Mouse (Mus musculus) layer of hippocampus, adult 9-11 months (tissue): Measurements from ENCODE around the gene Pla2g3.
A peak's percentile ranks its signal among the peaks of the same experiment; 100 is the strongest.

Experiments used
- DNase-seq: peaks from one replicate; pipeline ENCODE4 v3.0.0; 2022

The Pla2g3 gene

DNA sequence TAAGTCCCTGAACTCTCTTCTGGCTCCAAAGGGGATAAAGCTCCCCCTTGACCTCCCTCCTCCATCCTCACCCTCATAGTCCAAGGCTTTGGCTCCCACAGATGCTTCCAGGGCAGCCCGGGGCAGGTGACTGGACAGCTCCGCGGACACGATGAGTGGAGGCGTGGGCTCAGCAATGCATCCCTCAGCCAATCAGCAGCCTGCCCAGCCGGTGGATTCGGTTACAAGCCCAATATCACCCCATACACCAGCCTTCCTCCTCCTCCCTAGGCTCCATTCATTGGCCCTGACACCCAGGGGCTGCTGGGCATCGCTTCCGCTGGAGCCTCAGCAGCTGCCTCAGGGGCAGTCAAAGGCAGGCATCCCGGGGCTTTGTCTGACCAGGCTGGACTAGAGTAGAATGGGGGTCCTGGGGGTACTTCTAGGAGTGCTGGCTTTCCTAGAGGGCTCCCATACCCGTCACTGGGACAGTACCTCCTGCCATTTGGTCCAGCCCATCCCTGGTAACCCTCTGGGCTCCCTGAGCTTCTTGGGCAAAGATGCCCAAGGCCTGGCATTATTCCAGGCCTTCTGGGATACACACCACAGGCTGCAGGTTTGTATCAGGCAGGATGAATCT, at the start of gene Pla2g3:
Pla2g3 (plus strand) TSS at position 333 of the 619 bp plus-strand sequence.
- no peak for DNase-seq

DNA sequence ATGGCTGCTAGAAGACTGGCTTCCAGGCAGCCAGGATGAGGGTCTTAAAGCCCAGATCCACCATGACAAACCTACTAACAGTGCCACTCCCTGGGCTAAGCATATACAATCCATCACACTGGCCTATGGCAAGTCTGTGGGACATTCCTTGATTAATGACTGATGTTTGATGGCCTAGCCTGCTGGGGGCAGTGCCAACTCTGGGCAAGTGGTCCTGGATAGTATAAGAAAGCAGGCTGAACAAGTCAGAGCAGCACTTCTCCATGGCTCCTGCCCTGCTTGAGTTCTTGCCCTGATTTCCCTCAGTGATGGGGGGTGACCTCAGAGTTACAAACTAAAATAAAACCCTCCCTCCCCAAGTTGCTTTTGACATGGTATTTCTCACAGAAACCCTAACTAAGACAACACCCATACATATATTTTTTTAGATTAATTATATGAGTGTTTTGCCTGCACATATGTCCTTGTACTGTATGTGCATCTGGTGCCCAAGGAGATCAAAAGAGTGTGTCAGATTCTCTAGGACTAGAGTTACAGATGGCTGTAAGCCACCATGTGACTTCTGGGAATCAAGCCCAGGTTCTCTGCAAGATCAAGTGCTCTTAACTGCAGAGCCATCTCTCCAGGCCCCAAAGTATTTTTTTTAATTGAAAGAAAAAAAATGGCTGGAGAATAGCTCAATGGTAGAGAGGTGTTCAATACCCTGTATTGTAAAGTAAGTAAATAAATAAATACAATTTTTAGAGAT, 46.2 kb upstream of the Pla2g3 start:
- DNase-seq = peak; percentile 44

DNA sequence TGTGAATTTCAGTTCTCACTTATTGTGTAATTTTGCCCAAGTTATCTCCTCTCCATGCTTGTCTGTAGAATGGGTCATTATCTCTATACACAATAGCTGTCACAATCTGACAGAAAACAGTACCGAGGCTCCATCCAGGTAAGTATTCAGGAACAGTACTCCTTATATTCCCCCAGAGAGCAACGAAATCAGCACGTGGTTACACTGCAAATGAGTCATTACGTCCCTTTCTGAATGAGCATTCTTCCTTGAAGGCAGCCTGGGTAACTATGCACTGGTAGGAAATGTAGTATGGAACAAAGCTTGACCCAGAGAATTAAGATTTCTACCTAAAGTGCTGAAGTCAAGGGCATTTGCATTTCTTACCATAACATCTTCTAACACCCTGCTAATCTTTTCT, 45.4 kb upstream of the Pla2g3 start:
- no peak for DNase-seq

DNA sequence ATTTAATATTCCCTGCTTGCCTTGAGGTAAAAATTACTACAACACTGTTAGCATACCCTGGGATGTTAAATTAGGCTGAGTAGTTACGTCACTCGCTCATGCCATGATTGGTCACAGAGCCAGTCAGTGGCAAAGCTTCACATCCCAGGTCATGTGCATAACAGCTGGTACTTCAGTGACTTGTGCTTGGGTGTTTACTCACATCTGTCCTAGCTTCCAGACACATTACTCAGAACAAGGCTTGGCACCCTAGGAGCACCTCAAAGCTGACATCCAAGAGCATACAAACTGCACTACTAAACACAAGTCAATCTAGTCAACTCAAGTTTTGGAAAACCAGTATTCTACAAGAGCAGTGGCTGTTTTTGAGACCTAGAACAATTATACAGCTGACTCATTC, 45.0 kb upstream of the Pla2g3 start:
- DNase-seq = no peak

DNA sequence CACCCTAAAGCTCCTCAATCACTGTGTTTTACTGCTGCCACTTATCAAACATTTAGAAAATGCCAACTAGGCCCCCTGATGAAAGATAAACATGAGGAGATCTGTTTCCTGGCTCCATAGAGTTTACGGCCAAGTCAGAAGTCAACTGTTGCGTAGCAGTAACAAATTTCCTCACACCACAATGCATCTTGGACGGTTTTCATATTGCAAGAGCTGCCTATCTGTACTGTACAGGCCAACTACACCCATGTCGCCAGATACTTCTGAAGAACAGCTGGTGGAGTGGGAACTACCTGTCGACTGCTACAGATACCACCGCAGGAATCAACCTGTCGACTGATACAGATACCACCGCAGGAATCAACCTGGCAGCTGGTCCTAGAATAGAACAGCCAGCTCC, 43.2 kb upstream of the Pla2g3 start:
- DNase-seq = no peak

DNA sequence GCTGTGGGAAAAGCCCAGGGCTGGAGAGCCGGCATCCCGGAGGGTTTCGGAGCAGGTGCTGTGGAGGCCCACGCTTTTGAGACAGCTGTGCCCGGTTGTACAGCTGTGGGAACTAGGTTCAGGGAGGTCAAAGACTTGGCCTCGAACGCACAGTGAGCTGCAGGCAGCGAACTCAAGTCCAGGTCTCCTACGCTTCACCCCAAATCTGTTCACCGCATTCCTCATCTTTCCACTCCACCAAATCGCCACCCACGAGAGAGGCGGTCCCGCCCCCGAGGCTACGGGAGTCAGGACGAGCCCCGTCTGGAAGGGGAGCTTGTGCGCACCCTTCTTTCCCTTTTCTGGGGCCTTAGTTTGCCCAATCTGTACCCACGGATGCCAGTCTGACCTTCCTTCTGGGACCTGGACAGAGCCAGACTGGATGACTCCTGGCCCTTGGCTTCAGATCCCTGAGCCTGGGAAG, 36.4 kb upstream of the Pla2g3 start:
- peak; percentile 27 for DNase-seq

DNA sequence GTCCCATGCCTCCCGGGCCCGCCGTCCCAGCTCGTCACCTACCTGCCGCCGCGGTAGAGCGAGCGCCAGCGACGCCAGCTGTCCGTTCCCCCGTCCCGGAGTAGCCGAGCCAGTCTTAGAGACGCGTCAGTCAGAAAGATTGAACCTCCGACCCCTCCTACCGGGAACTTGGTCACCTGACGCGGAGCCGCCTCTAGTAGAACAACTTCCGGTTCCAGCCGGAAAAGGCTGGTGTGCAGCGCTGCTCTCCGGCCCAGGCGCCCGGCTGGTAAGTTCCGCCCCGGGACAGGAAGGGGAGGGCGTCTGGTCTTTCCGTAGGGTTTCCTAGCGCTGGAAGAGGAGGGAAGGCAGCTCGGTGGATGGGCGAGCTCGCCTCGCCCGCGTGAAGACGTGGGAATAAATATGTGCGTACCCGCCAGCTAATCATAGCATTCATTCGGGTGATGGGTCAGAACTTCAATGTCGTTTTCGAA, 35.9 kb upstream of the Pla2g3 start, which contains the start of gene Rnf185:
Rnf185 (minus strand) TSS at position 197 of the 473 bp plus-strand sequence.
- DNase-seq = peak; percentile 95

DNA sequence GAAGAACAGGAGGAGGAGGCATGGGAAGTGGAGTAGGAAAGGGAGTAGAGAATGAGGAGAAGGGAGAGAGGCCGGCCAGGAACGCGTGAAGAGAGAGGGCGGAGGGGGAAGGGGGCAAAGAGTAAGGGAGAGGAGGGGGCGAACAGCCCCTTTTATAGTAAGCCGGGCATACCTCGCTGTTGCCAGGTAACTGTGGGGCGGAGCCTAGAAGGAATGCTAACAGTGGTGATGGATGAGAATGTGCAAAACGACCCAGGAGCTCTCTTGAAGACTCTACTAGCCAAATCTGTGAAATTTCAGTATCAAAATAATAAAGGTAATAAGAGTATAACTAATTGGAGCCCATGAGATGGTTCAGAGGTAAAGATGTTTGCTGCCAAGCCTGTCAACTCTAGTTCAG, 35.3 kb upstream of the Pla2g3 start:
- DNase-seq = peak; percentile 32

DNA sequence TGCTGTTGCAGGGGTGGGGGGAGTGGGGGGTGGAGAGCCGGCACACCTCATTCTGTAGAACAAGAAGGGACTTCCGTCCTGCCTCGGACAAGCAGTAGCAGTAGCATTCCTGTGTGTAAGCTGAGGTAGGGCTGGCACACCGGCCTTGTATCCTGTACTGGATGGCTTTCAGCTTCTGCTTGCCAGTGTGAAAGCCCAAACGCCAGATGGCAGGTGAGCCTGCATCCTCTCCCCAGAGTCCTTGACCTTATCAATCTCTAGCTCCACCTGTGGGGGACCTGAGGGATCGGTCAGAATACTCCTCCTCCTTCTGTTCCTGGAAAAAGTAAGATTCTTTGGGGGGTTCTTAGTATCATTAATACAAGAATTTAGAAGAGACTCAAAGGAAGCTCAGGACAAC, 34.6 kb upstream of the Pla2g3 start:
- DNase-seq = no peak

DNA sequence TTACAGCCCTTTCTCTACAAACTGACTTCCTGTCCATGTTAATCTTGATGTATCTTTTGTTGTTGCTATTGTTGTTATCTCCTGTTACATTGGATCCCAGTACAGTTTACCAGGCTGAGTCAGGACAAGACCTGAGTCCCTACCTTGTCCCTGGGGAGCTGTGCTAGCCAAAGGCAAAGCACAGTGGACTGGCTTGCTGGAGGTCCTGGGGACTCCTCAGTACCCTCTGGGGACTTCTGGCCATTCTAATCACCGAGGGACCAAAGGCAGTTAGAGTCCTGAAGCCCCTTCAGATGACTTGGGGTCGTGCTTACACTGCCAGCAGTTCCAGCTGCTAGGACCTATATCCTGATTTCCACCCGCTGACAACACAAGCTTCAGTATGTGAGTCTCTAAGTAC, 33.6 kb upstream of the Pla2g3 start:
- DNase-seq = no peak

DNA sequence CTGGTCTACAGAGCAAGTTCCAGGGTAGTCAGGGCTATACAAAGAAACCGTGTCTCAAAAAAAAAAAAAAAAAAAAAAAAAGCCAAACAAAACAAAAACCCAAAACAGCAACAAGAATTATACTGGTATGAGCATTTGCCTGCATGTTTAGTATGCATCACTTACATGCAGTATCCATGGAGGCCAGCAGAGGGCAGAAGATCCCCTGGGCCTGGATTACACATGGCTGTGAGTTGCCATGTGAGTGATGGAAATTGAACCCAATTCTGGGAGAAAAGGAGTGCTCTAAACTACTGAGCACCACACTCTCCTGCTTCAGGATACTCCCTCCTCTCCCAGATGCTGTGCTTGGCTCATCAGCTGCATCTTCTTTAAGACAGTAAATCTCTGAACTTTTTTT, 31.7 kb upstream of the Pla2g3 start:
- peak; percentile 42 for DNase-seq

DNA sequence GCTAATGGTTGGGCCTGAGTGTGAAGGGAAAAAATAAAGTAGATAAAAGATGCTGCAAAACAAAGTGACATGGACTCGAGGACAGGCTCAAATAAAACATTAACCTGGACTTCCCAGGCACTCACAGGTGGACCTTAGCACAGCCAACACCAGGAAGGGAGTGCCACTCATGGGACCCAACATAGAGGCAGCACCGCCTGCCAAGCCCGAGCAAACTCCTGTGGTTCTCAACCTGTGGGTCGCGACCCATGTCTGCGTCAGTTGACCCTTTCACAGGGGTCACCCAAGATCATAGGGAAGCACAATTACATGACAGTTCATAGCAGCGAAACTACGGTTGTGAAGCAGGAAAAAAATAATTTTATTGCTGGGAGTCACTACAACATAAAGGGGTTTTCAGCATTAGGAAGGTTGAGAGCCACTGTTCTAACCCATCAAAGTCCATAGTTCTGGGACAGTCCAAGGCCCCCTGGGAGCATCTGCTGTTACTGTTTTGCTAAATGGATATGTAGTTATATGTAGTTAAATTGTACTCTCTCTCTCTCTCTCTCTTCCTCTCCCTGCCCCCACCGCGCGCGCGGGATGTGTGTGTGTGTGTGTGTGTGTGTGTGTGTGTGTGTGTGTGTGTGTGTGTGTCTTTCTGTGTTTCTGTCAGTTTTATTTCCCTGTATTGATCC, 29.5 kb upstream of the Pla2g3 start:
- DNase-seq = no peak

DNA sequence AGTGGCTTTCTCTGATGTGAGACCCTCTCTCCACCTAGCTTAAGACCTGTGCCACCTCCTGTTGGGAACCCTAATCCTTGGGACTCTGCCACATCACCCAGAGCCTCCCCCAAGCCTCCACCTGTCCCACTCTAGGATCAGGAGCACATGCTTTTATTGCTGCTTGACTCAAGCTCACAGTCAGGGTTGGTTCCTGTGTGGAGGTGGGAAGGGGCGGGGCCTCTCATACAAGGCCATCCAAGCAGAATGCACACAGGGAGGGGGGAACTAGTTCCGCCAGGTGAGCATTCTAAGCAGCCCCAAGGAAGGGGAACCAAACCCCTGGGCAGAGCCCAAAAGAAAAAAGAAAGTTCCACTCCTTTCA, 29.0 kb upstream of the Pla2g3 start:
- no peak for DNase-seq

DNA sequence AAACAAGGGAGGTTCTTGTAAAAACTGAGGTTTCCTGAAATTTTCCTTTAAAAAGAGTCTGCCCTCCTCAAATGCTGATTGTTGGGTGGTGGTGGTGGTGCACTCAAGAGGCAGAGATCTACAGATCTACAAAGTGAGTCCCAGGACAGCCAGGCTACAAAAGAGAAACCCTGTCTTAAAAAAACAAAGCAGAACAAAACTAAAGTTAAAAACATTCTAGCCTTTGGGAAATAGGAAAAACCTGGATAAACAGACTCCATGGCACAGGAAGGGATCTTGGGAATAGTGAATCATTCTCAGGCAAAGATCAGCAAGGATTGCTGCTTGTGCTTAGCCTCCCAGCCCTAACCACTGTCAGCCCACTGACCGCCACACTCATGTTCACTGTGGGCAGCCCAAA, 25.2 kb upstream of the Pla2g3 start:
- no peak for DNase-seq

DNA sequence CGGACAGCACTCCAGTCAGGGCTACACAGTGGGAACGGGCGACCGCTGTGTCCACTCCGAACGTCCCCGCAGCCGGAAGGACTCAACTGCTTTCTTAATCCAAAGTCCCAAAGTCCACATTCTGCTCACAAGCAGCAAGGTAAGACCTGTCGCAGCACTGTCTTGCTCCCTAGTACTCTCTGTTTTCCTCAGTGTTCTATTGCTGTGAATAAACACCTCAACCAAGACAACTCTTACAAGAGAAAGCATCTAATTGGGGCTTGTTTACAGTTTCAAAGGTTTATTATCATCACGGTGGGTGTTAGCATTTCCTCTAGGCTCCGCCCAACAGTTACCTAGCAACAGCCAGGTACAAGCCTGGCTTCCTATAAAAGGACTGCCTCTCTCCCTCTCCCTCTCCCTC, 16.6 kb upstream of the Pla2g3 start:
- DNase-seq = no peak

DNA sequence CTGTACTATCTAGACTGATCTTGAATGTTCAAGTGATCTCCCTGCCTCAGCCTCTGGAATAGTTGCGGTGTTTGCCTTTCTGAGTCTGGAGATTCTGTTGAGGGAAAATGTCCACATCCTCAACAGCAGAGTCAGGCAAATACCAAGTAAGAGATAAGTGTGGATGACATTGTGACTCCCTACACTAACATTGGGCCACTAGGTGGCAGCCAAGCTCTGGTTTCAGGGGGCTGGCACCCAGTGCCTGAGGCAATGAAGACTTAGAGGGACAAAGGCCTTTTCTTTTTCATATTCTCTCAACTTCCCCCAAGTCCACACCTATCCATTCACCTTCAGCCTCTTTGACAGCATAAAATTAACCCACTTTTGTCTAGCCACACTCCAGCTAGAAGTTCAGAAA, 15.6 kb upstream of the Pla2g3 start:
- peak; percentile 82 for DNase-seq

DNA sequence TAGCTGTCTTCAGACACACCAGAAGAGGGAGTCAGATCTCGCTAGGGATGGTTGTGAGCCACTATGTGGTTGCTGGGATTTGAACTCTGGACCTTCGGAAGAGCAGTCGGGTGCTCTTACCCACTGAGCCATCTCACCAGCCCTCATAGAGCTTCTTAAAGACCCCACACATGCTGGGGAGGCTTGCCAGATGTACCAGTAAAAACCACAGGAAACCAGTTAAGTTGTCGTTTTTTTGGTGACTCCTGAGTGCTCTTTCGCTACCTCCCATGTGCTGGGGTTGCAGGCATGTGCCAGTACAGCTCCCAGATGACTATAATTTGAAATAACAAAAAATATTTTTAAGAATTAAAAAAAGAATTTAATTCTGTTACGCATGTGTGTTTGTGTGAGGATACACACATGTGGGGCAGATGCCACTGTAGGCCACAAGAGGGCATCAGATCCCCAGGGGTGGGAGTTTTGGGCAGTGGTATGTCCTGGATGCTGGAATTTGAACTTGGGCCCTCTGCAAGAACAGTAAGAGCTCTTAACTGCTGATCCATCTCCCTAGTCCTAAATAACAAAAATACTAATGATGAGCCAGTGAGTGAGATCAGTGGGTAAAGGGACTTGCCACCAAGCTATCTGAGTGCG, 13.5 kb upstream of the Pla2g3 start:
- DNase-seq = no peak

DNA sequence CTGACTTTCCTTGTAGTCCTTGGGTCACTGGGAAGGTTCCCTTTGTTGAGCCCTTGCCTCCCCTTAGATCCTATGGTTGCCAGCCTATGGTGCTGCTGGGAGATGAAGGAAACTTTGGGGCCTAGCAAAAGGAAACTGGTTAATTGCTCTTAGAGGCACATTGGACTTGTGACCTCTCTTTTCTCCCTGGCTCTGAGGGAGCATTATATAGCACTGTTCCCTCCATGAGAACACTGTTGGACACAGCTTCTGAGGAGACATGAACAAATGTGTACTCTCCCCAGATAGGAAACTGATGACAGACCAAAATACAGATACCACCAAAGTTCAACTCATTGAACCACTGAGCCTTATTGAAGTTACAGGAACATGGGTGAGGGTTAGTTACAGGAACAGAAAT, 12.6 kb upstream of the Pla2g3 start:
- DNase-seq = no peak

DNA sequence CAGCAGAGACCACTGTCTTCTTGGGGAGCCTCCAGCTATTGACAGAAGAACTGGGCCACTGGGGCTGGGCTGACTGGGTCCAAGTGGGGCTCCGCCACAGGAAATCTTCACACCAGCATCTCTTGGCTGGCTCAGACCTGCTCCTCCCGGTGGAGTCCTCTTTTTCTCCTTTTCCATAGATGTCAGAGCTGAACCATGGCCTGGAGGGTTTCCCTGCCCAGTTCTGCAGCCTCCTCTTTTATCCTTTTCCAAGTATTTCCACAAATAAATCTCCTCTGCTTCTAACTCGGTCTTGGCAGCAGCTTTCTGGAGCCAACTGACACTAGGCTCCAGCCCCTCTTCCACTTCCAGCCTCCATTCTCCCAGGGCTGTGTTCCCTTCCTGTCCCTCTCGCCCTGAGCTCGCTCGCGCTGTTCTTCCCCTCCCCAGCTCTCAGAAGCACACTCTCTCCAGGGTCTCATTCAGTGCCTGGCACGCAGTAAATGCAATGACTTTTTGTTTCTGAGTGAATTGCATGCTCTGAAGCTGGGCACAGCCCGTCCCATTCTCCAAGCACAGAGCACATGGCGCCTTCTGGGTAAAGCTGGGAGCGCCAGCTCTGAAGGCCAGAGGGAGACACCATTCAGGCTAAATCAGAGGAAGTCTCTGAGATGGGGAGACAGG, 4.0 kb upstream of the Pla2g3 start:
- peak; percentile 82 for DNase-seq

DNA sequence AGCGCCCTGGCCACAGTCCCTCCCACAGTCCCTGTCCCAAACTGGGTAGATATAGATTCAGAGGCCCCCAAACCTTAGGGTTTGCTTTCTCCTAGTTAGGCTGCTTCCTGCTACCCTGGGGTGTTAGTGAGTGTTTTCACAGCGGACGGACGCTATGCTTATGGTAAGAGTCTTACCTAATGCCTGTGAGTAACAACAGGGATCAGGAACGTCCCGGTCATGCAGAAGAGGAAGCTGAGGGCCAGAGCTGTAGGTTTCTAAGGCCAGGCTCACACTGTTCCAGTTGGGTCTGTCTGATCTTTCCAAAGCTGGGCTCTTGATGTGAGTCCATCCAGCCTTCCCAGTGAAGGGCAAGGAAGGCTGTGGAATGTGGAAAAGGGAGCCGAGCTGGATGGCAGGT, 1.7 kb upstream of the Pla2g3 start:
- no peak for DNase-seq

DNA sequence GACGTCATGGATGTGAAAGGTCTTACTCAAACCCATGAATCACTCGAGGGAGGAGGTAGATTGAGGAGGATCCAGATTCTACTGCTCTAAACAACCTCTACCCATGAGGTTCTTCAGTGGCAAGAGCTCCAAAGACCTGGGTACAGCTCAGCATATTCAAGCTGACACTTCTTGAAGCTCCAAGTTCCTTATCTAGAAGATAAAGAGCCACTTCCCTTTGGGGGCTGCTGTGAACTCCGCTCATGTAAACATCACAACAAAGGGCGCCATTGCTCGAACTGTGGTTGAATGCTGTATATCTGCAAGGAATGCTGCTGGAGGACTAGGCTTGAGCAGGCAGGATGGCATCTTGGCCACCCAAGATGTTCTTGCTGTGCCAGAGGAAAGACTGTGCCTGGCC, 952 bp downstream of the Pla2g3 start:
- DNase-seq = no peak

DNA sequence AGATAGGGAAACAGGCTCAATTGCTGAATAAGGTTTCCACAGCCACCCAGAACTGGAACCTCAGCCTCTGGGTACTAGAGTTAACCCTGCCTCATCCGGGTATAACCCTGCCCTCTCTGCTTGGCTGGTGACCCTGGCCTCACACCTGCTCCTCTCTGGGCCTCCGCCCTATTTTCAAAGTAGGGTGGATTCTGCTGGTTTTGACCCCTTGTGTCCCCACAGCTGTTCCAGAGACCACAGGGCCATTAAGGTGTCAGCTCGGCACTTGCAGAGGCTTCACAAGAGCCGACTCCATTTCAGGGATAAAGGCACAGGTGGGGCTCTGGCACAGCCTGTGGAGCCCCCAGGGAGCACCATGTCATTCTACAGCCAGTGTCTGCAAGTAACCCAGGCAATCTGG, 4.7 kb downstream of the Pla2g3 start:
- no peak for DNase-seq

DNA sequence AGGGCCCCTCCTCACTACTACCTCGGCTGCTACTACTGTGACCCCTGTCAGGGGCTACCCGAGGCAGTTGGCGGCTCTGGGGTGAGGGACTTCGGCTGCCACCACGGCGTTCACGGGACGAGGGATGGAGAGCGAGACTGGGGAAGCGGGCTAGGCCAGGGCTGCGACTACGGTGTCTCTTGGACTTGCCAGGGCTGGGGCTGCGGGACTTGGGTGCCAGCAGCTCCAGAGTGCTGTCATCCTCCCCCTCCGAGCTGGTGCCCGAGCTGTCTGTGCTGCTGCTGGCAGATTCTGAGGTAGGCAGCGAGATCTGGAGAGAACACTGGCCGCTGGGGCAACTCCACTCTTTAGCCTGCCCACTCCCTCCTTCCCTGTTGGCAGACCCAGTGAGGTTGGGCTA, 6.8 kb downstream of the Pla2g3 start:
- peak; percentile 55 for DNase-seq
